Mouse (Mus musculus) lung, postnatal 10 days (tissue): ENCODE data around the gene Efcab9.
"Not testable (repeated sequence)": the region's sequence is repeated elsewhere in the genome, so short reads cannot be mapped to it uniquely, and the experiment has no call there.

Experiments used
- DNase-seq: peaks from one replicate; pipeline ENCODE4 v3.0.0; 2021

The Efcab9 gene

GRCm38 (mm10) chr11:32535646-32536045 is 3.8 kb upstream of the Efcab9 start:
- DNase-seq, result no peak

GRCm38 (mm10) chr11:32534453-32535075 is 2.7 kb upstream of the Efcab9 start:
- DNase-seq, result no peak

GRCm38 (mm10) chr11:32533482-32534261 is 1.8 kb upstream of the Efcab9 start:
- peak; percentile 75 for DNase-seq

- peak; percentile 91 for DNase-seq
Measured at GRCm38 (mm10) chr11:32532765-32533481, 1.0 kb upstream of the Efcab9 start, which contains the start of gene Stk10. Stk10 (plus strand) TSS chr11:32533305.

GRCm38 (mm10) chr11:32530151-32530550 is 1.7 kb downstream of the Efcab9 start:
- peak; percentile 21 for DNase-seq

GRCm38 (mm10) chr11:32527006-32527405 is 4.9 kb downstream of the Efcab9 start:
- no peak for DNase-seq

- no peak for DNase-seq
Measured at GRCm38 (mm10) chr11:32524122-32524920, 7.6 kb downstream of the Efcab9 start.

GRCm38 (mm10) chr11:32521246-32521645 is 10.6 kb downstream of the Efcab9 start:
- DNase-seq, result no peak

GRCm38 (mm10) chr11:32519354-32519753 is 12.5 kb downstream of the Efcab9 start:
- no peak for DNase-seq

- no peak for DNase-seq
Measured at GRCm38 (mm10) chr11:32518770-32519169, 13.1 kb downstream of the Efcab9 start.

- no peak for DNase-seq
Measured at GRCm38 (mm10) chr11:32516916-32517712, 14.8 kb downstream of the Efcab9 start.

- no peak for DNase-seq
Measured at GRCm38 (mm10) chr11:32516091-32516490, 15.8 kb downstream of the Efcab9 start.

- DNase-seq, result not testable (repeated sequence)
Measured at GRCm38 (mm10) chr11:32514853-32515252, 17.0 kb downstream of the Efcab9 start.

- no peak for DNase-seq
Measured at GRCm38 (mm10) chr11:32510930-32511329, 21.0 kb downstream of the Efcab9 start.

- no peak for DNase-seq
Measured at GRCm38 (mm10) chr11:32505091-32505739, 26.7 kb downstream of the Efcab9 start.

- no peak for DNase-seq
Measured at GRCm38 (mm10) chr11:32503711-32504110, 28.2 kb downstream of the Efcab9 start.

GRCm38 (mm10) chr11:32499931-32500330 is 31.9 kb downstream of the Efcab9 start:
- peak; percentile 19 for DNase-seq

- peak; percentile 43 for DNase-seq
Measured at GRCm38 (mm10) chr11:32498757-32499535, 32.9 kb downstream of the Efcab9 start.

GRCm38 (mm10) chr11:32495283-32495682 is 36.6 kb downstream of the Efcab9 start:
- no peak for DNase-seq

GRCm38 (mm10) chr11:32493312-32493711 is 38.6 kb downstream of the Efcab9 start:
- peak; percentile 19 for DNase-seq

- no peak for DNase-seq
Measured at GRCm38 (mm10) chr11:32491079-32491478, 40.8 kb downstream of the Efcab9 start.
